Mouse (Mus musculus): ENCODE results near the gene Gm3417.
"Not testable (repeated sequence)": the region's sequence is repeated elsewhere in the genome, so short reads cannot be mapped to it uniquely, and the experiment has no call there.

- TF ChIP-seq CTCF (conservative IDR thresholded peaks at IDR 0.05; ENCODE audit: insufficient read depth, insufficient read length, low read depth, low read length); POLR2A (IDR thresholded peaks at IDR 0.05; ENCODE audit: low read depth, low read length): not testable (repeated sequence)
Measured at GRCm38 (mm10) chr17:14990116-14990702, 11.6 kb upstream of the Gm3417 start.

All from kidney, adult 2 months (tissue).